Mouse (Mus musculus): ENCODE data around the gene Zfp648.

Zfp648 gene

GRCm38 (mm10) chr1:154223807-154224207, 22.8 kb downstream of the Zfp648 start:
- no peak for DNase-seq

DNA sequence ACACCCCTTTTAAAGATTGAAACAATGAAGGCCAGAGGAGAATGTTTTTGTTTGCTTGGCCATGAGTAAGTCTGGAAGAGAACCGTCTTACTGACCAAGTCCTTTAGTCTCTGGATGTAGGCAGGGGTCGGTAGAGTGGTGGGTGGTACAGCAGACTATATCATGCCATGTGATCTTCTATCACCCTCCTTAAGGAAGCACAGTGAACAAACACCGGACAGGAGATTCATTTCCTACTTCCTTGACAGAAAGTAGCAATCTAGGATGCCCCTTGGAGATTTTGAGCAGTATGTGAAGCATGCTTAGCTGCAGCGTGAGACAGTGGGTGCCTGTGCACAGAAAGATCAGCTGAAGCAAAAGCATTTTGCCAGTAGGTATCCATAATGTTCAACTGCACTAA, 31.6 kb downstream of the Zfp648 start:
- DNase-seq = no peak

- DNase-seq = no peak
These were observed 32.0 kb downstream of the Zfp648 start for GRCm38 (mm10) chr1:154233033-154233432.

DNA sequence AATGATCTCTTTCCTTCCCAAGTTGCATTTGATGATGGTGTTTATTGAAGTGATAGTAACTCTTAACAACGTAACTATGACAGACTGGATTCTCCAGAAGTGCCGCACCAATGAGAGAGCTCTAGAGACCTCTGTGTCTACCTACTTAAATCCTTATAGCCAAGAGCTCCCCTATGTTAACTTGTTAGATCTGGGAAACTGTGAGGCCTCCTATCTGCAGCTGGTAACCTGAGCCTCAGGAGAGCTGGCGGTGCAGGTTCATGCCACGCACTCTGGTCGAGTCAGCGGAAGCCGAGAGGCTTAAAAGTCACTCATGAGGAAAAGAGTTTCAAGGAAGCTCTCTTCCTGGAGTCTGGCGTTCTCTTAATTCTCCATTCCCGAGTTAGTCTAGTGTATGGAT, 33.8 kb downstream of the Zfp648 start:
- no peak for DNase-seq

DNA sequence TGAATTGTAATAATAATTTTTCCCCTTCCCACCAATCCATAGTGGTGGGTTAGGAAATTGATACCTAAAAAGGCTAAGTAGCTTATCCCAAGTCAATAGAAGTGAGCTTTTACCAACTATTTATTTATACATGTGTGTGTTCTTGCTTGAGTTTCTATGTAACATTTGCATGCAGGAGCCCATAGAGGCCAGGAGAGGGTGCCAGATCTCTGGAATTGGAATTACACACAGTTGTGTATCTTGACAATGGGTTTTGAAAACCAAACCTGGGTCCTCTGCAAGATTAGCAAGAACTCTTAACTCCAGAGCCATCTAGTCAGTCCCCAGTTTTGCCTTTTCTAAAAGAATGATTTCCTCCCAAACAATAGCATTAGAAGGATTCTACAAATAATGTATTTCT, 37.9 kb downstream of the Zfp648 start:
- no peak for DNase-seq

- DNase-seq = no peak
These were observed 50.2 kb downstream of the Zfp648 start for GRCm38 (mm10) chr1:154251186-154251585.

- no peak for DNase-seq
These were observed 51.8 kb downstream of the Zfp648 start for GRCm38 (mm10) chr1:154252739-154253138.

Measured in spleen, adult 18-20 months (tissue).